Mouse (Mus musculus) myocyte (in vitro differentiated cells): Measurements from ENCODE around the gene Wdfy3.

ENCODE experiments used
- MYOD1 ChIP-seq, 3 experiments: IDR thresholded peaks; one replicate each; pipeline ENCODE4 v1.6.1; 2011; ENCODE audit warnings: control low read depth in 2 of 3, low read depth in 2 of 3, mild to moderate bottlenecking in 2 of 3, moderate library complexity in 1 of 3; ENCODE audit not compliant: insufficient read length in 2 of 3, control insufficient read depth in 1 of 3
- POLR2A ChIP-seq: IDR thresholded peaks from one replicate; pipeline ENCODE4 v1.6.1; 2011; ENCODE audit warnings: low read depth, mild to moderate bottlenecking, control low read depth, moderate library complexity; ENCODE audit not compliant: insufficient read length
- USF1 ChIP-seq: IDR thresholded peaks from one replicate; pipeline ENCODE4 v1.6.1; 2011; ENCODE audit warnings: low read depth, mild to moderate bottlenecking, control low read depth, moderate library complexity

DNA sequence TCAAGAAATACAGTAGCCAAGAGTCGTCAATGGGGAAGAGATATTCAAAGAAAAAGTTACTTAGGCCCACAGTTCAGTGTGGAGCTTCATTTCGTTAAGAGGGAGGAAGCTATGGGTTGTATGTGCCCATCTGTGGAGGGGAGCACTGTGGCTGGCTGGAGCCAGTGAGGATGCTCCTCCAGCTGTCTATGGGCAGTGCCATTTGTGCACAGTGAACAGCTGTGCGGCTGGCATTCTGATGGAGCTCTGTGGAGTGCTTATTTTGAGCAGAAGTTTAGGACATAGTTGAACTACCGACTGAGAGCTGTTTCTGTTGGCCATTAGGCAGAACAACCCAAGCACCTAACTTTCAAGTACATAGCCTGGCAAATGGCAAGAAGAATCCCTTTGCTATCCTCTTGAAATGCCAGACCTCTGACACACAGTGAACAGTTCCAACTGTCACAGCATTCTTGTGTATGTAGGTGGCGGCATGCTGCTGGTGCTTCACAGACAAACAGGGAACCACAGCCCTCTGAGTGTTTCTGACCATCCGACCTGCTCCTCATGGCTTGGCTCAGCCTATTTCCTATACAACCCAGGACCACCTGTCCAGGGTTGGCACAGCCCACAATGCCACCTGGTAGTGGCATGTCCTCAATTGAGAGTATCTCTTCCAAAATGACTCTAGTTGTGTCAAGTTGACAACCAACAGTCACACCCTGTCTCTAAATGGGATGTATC lies 177.9 kb downstream of the Wdfy3 start:
- peak; percentile 29 to 93 (median 90) for TF ChIP-seq MYOD1 (IDR thresholded peaks at IDR 0.05; ENCODE audit: control insufficient read depth in 1 of 3, insufficient read length in 2 of 3, low read depth in 2 of 3)
- no peak for TF ChIP-seq POLR2A
- no peak for TF ChIP-seq USF1
